Mouse (Mus musculus) kidney, embryonic 15.5 days (tissue): ENCODE results near the gene Dhrs7b. TPM values are rescaled to one million over a fixed set of nuclear protein-coding genes. Genes with fewer than 3 reads are reported as not detected.

Source experiments
- ATAC-seq: fragments of 200-750 bp; cut with Nextera tagmentation; replicated peaks from 2 replicates; pipeline ENCODE4 v1.8.0; 2017; ENCODE audit warnings: moderate TSS enrichment; ENCODE audit not compliant: low FRiP score
- H3K27ac ChIP-seq: fragments of 300-500 bp; sonication (generic); 2 replicates; pipeline ENCODE4 v1.5.1; 2015; ENCODE audit warnings: mild to moderate bottlenecking, inconsistent platforms
- H3K27me3 ChIP-seq: fragments of 300-500 bp; sonication (generic); 2 replicates; pipeline ENCODE4 v1.6.1; 2015; ENCODE audit warnings: inconsistent platforms
- H3K36me3 ChIP-seq: fragments of 300-500 bp; sonication (generic); 2 replicates; pipeline ENCODE4 v1.6.1; 2015; ENCODE audit warnings: inconsistent platforms
- H3K4me1 ChIP-seq: fragments of 300-500 bp; sonication (generic); 2 replicates; pipeline ENCODE4 v1.6.1; 2015; ENCODE audit warnings: inconsistent platforms
- H3K4me2 ChIP-seq: fragments of 300-500 bp; sonication (generic); 2 replicates; pipeline ENCODE4 v1.6.1; 2015; ENCODE audit warnings: moderate library complexity, mild to moderate bottlenecking, inconsistent platforms
- H3K4me3 ChIP-seq: fragments of 300-500 bp; sonication (generic); replicated peaks from 2 replicates; pipeline ENCODE4 v1.5.1; 2015; ENCODE audit warnings: mild to moderate bottlenecking, inconsistent platforms
- H3K9ac ChIP-seq: fragments of 300-500 bp; sonication (generic); 2 replicates; pipeline ENCODE4 v1.6.1; 2015; ENCODE audit warnings: mild to moderate bottlenecking, inconsistent platforms
- H3K9me3 ChIP-seq: fragments of 300-500 bp; sonication (generic); replicated peaks from 2 replicates; pipeline ENCODE4 v1.6.1; 2016; ENCODE audit warnings: inconsistent platforms
- WGBS: fragments of 180-500 bp; shearing (Covaris S2); methylation state at CpG from one replicate; pipeline ENCODE4 v1.1.7; 2015; ENCODE audit warnings: mixed read lengths; 5-methylcytosine and 5-hydroxymethylcytosine counted together
- polyA plus RNA-seq: library from polyadenylated mRNA; unstranded; fragments of >200 nt; fragmentation: Nextera tagmentation; extraction: Ambion mirVana; gene quantifications from 2 replicates; pipeline ENCODE4 v1.2.1, GENCODE M21; 2015

Dhrs7b gene
- polyA plus RNA-seq, 1 experiment from 2014 or later: 36.0 TPM

- no peak for ATAC-seq
- no peaks in the 10 kb centered on the region for H3K9me3 ChIP-seq
- H3K36me3 ChIP-seq: peaks cover 36% of the 10 kb centered on the region
- H3K27me3 ChIP-seq: no peaks in the 10 kb centered on the region
- H3K27ac ChIP-seq: no peak overlapping the region
- peaks cover 20% of the 10 kb centered on the region for H3K4me1 ChIP-seq
- H3K4me3 ChIP-seq: no peak overlapping the region
- 68% methylated on average over 3 of the region's 3 CpGs for WGBS
- no peak overlapping the region for H3K4me2 ChIP-seq
- no peak overlapping the region for H3K9ac ChIP-seq
Observed at GRCm38 (mm10) chr11:60908073-60908472, 77.6 kb downstream of the Dhrs7b start.

- H3K36me3 ChIP-seq: peaks cover 22% of the 10 kb centered on the region
- H3K4me3 ChIP-seq: no peak overlapping the region
- no peaks in the 10 kb centered on the region for H3K27me3 ChIP-seq
- WGBS: 78% methylated on average over 1 of the region's 1 CpGs
- H3K9me3 ChIP-seq: no peaks in the 10 kb centered on the region
- H3K9ac ChIP-seq: no peak overlapping the region
- no peak overlapping the region for H3K4me2 ChIP-seq
- no peak overlapping the region for H3K27ac ChIP-seq
- ATAC-seq: no peak
- peaks cover 29% of the 10 kb centered on the region for H3K4me1 ChIP-seq
Observed at GRCm38 (mm10) chr11:60909626-60910025, 79.2 kb downstream of the Dhrs7b start.

Other genes starting within 250 kb of the Dhrs7b start
- gene Llgl1, start 130.9 kb upstream of the Dhrs7b start, polyA plus RNA-seq: 52.6 and 61.4 TPM in 2 replicates
- 78.1 and 79.0 TPM in 2 replicates for gene Flii, start 103.4 kb upstream of the Dhrs7b start, polyA plus RNA-seq
- 15.7 TPM in 2 replicates for gene Mief2, start 102.2 kb upstream of the Dhrs7b start, polyA plus RNA-seq
- 17.3 TPM in 2 replicates for gene Top3a, start 53.3 kb upstream of the Dhrs7b start, polyA plus RNA-seq
- gene Smcr8, start 53.1 kb upstream of the Dhrs7b start, polyA plus RNA-seq: 6.3 and 6.8 TPM in 2 replicates
- gene Shmt1, start 18.9 kb upstream of the Dhrs7b start, polyA plus RNA-seq: 72.5 and 79.3 TPM in 2 replicates
- 65.4 and 67.7 TPM in 2 replicates for gene Tmem11, start 48.6 kb downstream of the Dhrs7b start, polyA plus RNA-seq
- gene Natd1, start 84.1 kb downstream of the Dhrs7b start, polyA plus RNA-seq: 21.8 and 24.2 TPM in 2 replicates
- 117 and 127 TPM in 2 replicates for gene Map2k3, start 101.4 kb downstream of the Dhrs7b start, polyA plus RNA-seq
- 0.45 and 0.77 TPM in 2 replicates for gene Kcnj12, start 191.9 kb downstream of the Dhrs7b start, polyA plus RNA-seq